Mouse (Mus musculus) T-helper 1 cell (primary cell): ENCODE data around the gene Nmnat2.

Experiments used
- in situ Hi-C: fragments of 300-600 bp; cut with MboI, MseI; formaldehyde crosslinking; loops from one replicate; pipeline ENCODE4 v1.15.1; 2025; ENCODE audit warnings: high pct_unique_total_duplicates

Nmnat2 gene

DNA sequence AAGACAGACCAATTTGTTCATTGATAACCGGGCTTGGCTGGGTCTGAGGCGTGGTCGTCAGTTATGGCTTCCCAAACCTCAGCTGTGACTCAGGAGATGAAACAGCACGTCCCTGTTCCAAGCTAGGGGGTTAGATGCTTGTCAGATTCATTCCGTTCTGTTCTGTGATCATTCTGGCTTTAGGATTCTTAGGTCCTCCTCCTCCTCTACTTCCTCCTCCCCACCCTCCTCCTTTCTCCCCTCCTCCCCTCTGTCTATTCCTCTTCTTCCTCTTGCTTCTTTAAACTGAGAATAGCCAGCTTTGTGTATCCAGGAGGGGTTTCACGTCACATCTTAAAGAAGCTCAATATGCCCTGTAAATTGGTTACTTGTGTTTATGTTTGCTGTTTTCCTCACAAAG, 165.8 kb downstream of the Nmnat2 start:
- in situ Hi-C loops, result no loop called here

DNA sequence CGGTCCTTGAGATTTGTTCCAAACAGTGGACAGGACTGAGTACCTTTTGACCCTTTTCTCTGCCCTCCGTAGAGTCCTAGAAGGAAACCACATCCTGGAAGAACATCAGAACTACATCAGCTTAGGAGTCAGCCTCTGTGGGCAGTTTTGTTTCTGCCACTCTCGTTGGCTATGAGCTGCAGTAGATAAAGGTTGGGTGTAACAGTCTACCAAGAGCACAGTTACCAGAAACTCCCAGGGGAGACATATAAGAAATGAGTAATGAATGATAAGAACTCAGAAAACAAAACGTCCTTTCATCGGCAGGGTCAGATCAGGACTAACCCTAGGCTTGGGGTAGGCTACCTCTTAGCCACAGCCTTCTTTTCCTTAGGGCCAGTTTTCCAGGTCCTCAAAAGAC, 166.5 kb downstream of the Nmnat2 start:
- in situ Hi-C loops, result no loop called here

DNA sequence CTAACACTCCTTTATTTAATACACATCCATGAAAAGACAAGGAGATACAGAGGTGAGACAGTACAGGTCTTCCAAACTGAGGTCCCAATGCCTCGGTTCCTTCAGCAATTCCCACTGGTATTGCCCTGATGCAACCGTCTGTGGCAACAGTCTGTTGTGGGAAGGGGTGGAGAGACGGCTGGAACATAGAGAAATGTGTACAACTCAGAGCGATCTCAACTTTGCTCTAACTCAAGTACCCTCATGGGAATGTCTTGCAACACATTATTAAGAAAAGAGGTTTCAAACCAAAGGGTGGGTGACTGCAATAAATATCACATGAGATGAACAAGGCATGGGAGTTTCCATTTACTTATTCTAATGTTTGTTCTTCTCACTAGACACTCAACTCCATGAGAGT, 168.0 kb downstream of the Nmnat2 start:
- in situ Hi-C loops, result no loop called here

DNA sequence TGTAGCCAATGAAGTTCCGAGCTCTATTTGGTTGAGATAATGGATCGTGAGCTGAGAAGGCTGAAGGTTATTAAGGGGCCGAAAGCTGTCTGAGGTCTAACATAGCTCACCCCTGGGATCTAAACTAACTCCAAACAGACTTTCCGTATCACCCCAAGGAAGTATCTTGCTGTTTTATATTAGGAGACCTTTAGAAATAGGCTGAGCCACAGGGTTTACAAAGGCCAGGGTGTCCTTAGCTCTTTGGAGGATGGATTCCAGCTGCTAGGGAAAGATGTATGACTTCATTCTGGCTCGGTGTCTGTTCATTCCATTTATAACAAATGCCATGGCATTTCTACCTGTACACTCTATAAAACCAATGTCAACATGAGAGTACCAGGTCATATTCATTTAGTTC, 169.7 kb downstream of the Nmnat2 start:
- in situ Hi-C loops, result no loop called here

DNA sequence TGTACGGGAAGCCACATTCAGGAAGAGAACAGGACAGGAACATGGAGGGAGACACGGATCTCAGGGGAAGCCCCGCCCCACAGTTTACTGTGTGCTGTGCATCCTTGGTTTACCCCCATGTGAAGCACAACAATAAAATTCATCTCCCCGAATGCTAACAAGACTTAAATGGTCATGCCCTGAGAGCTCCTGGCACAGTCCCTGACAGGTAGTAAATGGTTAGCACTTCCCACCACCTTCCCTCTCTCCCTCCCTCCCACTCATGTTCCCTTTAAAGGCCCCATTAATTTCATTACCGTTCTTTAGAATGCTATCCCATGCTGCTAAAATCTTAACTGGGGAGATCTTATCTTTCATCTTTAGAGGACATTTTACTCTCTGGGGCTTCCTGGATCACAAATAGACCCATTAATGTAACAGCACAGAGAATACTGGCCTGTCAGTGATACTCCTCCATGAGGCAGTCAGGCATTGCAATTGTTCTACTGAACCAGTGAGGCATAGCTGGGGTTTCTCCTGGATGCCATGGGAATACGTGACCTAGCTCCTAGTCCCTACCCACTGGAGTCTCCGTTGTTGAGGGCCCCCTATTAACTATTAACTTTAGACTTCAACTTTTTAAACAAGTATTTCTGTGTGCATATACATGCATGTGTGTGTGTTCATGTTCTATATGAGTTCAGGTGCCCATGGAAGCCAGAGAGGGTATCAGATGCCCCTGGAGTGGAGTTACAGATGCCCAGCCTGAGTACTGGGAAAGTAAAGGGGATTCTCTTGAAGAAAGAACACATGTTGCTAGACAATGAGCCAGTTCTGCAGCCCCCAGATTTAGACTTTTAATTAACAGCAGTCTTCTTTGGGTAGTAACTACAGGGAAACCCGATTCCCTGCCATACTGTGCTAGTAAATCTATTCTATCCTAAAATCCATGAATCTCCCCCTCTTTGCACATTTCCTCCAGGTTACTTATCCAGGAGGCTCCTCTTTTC, 170.8 kb downstream of the Nmnat2 start:
- in situ Hi-C loops, result no loop called here

DNA sequence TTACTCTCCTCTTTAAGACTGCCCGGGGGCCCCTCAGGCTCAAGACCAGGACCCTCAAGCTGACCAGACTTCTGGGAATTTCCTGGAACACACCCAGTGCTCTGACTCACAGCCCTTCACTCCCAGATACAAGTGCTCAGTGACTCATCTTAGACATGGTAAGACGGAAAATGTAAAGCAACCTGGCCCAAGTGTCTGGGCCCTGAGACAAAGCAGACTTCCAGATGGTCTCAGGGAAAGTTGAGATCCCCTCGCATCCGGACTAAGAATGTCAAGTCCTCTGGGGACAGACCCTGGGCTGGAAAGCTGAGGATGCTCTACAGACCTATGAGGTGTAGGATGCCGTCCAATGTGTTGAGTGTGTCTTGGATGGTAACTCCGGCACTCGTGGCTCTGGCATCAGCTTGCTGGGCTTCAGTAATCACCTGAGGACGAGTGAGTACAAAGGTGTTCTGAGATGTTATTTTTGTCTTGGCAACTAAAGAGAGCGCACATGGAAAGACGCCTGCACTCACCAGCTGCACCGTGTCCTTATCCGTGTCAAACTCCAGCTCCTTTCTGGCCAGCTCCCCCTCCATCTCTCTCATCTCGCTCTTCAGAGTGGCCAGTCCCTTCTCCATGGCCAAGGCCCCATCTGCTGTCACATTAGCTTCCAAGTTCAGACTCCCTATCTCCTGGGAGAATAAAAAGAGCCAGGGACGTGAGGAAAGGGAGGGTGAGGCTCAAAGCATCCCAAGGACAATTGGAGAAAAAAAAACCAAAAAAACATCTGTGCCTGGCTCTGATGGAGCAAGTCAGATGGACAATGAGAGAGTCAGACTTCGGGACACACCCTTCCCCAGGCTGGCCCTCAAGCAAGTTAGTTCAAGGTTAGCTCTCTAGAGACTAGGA, 171.9 kb downstream of the Nmnat2 start:
- in situ Hi-C loops, result no loop called here

DNA sequence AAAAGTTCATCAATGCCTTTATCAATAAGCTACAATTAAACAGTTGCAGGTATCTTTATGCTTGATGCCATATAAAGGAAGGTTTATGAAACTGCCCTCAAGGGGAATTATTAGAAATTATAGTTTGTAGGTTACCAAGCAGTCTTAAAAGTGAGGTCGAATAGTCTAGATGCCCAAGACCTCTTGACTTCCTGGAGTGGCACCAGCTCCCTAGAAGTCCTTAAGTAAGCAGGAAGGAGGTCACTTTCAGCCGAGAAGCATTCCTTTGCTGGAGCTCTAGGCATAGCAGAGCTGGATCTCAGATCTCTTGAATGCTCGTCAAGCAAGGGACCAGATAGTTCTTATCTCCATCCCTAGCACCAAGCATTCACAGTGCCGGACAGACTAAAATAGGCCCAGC, 172.8 kb downstream of the Nmnat2 start:
- in situ Hi-C loops, result no loop called here

DNA sequence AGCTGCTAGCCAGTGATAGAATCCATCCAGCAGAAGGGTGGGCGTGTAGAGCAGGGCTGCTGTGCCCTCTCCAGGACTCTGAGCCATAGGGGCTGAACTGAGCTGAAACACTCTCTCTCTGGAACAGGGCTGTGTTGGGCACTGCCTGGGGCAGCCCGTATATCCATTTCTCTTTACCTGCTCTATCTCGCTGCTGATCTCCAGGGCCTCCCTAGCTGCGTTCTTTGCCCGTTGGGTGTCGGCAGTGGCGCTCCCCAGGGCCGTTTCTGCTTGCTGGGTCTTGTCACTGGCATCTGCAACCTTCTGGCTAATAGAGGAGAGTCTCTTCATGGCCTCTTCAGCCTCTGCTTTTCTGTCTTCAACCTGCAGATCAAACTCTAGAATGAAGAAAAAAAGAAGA, 174.0 kb downstream of the Nmnat2 start:
- in situ Hi-C loops, result no loop called here

DNA sequence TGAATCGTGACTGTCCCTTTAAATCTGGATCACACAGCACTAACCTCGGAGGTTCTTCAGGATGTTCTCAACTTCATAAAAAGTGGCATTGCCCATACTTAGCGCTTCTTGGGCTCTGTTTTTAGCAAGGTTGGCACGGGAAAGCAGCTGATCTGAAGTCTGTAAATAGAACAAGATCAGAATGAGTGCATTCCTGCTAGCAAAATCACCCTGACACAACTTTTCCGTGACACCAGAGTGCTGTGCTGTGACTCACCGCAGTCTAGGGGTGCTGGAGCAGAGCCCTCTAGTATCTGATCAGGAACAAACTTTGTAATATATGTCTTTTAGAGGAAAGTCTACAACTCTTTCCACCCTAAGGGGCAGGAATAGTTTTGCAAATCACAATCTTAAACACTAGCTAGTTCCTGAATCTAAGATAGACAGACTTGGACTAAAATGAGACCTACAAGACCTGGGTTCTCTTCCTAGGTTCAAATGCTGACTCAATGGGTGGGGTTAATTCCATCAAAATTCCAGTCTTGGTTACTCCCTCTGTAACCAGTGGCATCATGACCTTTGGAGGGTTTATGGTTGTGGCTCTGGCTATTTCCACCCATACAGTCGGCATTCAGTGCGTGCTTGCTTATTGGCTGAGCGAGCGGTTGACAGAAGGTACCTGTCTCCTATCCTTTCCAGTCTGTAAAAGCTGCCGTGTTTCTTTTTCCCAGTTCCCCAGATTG, 175.4 kb downstream of the Nmnat2 start:
- in situ Hi-C loops, result no loop called here

DNA sequence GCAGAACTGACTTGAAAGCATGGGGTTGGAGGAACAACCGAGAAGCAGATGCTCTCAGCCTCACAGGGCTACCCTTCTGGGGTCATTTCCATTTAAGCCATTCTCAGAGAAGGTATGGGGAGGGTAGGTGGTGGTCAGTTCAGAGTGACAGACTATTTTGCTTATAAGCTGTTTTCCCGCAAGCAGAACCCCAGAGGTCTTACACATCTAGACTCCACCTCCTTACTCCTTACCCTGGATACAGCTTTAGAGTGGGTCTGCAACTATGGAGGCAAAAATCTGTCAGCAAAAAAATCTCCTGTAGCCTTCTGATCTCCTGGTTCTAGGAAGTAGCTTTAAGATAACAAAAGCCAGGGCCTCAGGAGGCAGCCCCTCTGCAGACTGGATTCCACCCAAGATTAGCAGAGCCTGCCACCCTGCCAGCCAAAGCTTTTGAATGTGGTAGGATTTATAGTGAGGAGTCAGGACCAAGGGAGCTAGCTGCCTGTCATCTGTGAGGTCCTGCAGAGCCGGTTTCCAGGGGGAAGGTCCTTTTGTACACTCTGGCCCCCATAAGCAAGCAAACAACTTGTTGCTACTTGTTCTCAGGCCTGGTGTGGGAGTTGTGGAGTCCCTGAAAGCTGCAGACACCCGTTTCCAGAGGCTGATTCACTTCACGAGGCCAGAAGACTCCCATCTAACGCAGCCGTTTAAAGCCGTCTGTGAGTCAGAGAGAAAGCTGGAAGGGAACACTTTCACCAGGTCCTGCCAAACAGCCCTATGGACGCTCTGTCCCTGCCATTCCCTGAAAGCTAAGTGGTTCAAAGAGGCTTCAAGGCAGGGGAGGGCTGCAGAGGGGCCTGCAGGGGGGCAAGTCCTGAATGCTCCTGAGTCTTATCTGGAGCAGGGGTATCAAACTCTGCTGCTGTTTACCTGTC, 179.3 kb downstream of the Nmnat2 start:
- in situ Hi-C loops, result no loop called here

DNA sequence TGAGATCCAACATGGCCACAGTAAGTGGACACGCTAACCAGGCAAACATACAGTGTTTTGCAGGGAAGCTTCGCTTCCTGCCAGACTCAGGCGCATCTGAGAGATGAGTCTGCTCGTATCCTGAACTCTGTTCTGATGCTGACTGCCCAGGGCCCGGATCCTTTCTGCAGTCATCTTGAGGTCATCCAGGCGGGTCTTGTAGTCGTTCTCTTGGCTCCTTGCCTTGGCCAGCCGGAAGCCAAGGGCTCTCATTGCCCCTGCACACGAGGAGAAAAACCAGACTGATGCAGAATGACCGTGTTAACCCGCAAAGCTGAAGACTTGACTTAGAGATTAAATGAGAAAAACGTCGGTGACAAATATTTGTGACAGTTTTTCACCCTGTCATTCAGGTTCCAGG, 181.9 kb downstream of the Nmnat2 start:
- in situ Hi-C loops, result no loop called here

DNA sequence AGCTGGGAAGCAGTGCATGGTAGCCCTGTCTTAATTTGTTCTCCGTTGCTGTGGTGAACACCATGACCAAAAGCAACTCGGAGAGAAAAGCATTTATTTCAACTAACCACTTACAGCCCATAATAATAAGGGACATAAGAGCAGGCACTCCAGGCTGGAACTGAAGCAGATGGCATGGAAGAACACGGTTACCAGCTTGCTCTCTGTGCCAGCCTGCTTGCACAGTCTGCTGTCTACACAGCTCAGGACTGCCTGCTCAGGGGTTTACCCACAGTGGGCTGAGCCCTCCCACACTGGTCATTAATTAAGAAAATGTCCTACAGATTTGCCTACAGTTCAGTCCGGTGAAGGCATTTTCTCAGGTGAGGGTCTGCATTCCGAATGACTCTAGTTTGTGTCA, 183.7 kb downstream of the Nmnat2 start:
- in situ Hi-C loops, result no loop called here

DNA sequence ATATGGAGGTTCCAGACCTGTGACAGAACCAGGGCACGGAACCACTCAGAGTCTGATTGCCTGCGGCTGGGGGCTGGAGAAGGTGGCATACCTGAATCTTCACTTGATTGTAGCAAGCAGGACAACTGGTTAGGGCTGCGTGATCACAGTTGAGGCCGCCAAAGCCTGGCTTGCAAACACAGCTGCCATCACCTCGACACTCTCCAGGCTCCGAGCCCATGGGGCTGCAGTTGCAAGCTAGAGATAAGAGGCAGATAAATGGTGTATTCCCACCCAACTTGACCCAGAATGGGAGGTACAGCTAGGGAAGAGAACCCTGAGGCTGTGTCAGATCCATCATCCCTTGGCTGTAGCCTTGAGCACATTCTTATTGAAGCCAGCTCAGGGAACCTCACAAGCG, 184.8 kb downstream of the Nmnat2 start:
- in situ Hi-C loops, result no loop called here

DNA sequence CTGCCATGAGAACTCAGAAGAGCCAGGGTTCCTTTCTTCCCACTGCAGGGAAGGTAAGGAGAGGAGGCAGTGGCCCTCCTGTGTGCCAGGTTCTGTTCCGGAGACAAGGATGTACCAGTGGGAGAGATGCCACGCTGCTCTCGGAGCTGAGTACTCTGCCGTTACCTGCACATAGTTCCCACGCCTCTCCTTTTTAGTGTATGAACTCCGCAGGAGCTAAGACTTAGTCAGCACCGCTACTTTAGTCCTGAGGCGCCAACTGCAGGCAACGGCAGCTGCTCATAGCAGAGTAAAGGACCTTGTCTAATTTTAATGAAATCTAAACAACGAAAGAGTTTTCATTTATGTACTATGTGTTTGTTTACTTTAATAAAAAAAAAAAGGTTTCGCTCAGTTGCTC, 185.5 kb downstream of the Nmnat2 start:
- in situ Hi-C loops, result no loop called here

DNA sequence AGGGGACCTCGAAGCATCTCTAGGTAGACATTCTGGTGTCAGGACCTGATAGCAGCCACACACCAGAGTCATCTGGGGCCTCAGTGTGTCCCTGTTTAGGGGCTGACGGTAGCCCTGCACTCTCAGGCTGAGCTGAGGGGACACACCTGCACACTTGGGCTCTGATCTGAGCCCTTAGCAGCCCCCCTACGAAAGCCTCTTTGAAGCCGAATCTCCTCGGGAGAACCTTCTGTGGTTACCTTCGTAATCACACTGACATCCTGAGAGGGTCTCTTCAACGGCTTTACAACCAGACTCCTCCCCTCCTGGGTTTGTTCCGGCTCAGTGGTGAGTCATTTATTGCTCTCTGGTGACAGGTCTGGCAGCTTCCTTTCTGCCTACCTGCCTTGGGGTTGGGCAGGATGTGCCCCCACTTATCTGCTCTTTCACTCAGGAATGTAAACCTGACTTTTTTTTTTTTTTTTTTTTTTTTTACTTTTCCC, 186.0 kb downstream of the Nmnat2 start:
- in situ Hi-C loops, result no loop called here

DNA sequence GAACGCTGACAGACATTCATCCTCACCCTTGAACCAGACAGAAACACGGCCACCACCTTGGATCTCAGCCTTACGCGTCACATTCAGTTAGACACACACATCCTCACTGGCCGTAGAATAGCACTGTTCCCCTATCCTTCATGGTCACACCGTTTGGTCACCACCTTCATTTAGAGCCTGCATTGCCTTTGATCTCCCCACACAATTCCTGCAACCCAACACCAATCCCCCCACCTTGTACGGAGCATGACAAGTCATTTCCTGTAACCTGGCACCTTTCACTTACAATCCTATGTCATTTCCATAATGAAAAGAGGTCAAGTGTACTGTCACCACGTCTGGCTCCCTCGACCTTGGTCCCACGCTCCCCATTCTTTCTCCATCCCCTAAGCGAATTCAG, 189.2 kb downstream of the Nmnat2 start:
- in situ Hi-C loops, result no loop called here

DNA sequence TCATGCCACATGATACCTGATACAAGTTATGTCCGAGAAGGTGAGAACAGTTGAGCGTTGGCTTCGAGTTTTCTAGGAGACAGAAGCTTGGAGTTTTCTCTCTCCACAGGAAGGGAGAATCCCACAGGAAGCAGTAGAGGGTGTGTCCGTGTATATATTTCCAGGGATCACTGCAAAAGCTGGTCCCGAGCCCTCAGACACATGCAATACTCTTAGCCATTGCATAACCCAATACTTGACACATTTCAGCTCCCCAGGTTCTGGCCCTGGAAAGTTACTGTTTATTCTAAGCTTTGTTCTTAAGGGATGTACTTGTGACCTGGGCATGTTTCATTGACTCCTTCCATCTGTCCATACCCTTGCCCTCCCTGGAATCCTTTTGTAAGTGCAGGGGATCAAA, 191.0 kb downstream of the Nmnat2 start:
- in situ Hi-C loops, result no loop called here

DNA sequence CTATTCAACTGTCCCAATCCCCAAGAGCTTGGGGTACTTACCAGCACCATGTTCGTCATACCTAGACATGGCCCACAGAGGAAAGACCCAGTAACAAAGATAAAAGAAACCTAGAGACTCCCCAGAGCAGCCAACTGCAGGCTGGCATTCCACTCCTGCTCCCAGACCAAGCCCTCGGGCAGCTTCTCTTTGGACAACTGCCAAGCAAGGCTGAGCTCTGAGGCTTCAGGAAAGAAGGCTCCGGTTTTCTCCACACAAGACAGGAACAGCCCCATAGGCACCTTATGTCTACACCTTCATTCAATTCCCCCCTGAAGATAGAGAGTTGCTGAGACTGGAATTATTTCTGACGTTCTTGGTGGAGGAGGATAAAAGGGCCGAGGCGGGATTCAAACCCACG, 197.8 kb downstream of the Nmnat2 start:
- in situ Hi-C loops, result no loop called here

DNA sequence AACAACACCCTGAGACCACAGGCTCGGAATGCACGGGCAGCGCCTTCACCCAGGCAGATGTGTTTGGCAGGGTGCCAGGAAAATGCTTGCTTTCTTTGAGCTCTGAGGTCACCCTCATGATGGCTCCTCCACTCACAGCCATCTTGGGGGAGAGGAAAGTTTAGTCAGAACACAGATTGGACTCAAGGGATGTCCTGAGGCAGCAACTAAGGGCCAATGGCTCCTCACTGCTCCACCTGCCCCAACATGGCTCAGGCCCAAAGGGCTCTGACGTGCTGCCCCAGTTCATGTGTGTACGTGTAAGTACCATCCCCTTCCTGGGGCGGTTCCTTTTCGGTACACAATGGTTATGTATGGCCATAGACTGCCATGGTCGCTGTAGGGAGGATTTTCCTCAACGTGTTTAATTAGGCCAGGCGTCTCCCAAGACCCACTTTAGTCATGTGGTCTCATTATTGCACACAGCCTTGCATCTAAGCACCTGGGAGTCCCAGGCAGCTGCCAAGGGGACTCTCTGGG, 198.9 kb downstream of the Nmnat2 start:
- in situ Hi-C loops, result no loop called here

DNA sequence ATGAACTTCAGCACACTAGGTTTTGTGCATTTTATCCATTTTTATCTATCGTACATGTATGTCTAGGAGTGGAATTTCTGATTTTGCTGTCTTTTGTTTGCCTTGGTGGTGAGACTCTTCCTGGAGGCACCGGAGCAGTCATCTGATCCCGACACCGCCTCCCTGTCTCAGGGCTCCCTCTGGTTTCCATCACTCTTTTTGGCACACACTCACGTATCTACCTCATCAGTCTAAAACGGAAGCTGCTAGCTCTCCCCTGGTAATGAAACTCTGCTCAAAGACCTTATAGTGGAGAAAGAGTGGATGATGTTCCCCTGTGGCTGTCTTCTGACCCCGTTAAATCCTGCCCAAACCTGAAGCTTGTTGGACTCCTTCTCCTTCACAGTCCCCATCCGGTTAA, 200.6 kb downstream of the Nmnat2 start:
- in situ Hi-C loops, result no loop called here
